Mouse (Mus musculus): ENCODE measurements around the gene Arhgap10.

- TF ChIP-seq POLR2A (IDR thresholded peaks at IDR 0.05; ENCODE audit: control insufficient read depth, low read depth, low read length), result no peak
- TF ChIP-seq CTCF (IDR thresholded peaks at IDR 0.05; ENCODE audit: control insufficient read depth, insufficient read depth, insufficient replicate concordance, low read depth, low read length), result no peak
Observed at GRCm38 (mm10) chr8:77507510-77508035, 10.2 kb downstream of the Arhgap10 start.
